Mouse (Mus musculus) lung, postnatal 25 days (tissue): ENCODE data around the gene Blnk.

Experiments
- DNase-seq: peaks from one replicate; pipeline ENCODE4 v3.0.0; 2022; ENCODE audit warnings: low spot score

Blnk gene

GRCm38 (mm10) chr19:40999569-40999968 lies 5.2 kb upstream of the Blnk start:
- DNase-seq = no peak

GRCm38 (mm10) chr19:40998469-40999170 lies 4.3 kb upstream of the Blnk start:
- peak; percentile 58 for DNase-seq

- DNase-seq = no peak
Measured at GRCm38 (mm10) chr19:40996722-40997121, 2.4 kb upstream of the Blnk start.

- DNase-seq = no peak
Measured at GRCm38 (mm10) chr19:40995449-40996401, 1.4 kb upstream of the Blnk start.

GRCm38 (mm10) chr19:40994911-40995310 lies 576 bp upstream of the Blnk start:
- DNase-seq = no peak

- DNase-seq = no peak
Measured at GRCm38 (mm10) chr19:40993356-40993755, 979 bp downstream of the Blnk start.

- no peak for DNase-seq
Measured at GRCm38 (mm10) chr19:40992517-40993044, 1.8 kb downstream of the Blnk start.

GRCm38 (mm10) chr19:40992096-40992495 lies 2.2 kb downstream of the Blnk start:
- DNase-seq = no peak

GRCm38 (mm10) chr19:40991626-40992025 lies 2.7 kb downstream of the Blnk start:
- DNase-seq = no peak

- no peak for DNase-seq
Measured at GRCm38 (mm10) chr19:40990781-40991343, 3.5 kb downstream of the Blnk start.

GRCm38 (mm10) chr19:40989961-40990600 lies 4.3 kb downstream of the Blnk start:
- no peak for DNase-seq

GRCm38 (mm10) chr19:40988856-40989255 lies 5.5 kb downstream of the Blnk start:
- DNase-seq = no peak

GRCm38 (mm10) chr19:40984536-40984935 lies 9.8 kb downstream of the Blnk start:
- DNase-seq = no peak

GRCm38 (mm10) chr19:40980671-40981070 lies 13.7 kb downstream of the Blnk start:
- DNase-seq = no peak

- no peak for DNase-seq
Measured at GRCm38 (mm10) chr19:40978026-40978425, 16.3 kb downstream of the Blnk start.

- DNase-seq = no peak
Measured at GRCm38 (mm10) chr19:40976946-40977917, 17.1 kb downstream of the Blnk start.

- no peak for DNase-seq
Measured at GRCm38 (mm10) chr19:40971273-40971914, 22.9 kb downstream of the Blnk start.

- no peak for DNase-seq
Measured at GRCm38 (mm10) chr19:40970775-40971174, 23.6 kb downstream of the Blnk start.

- peak; percentile 14 for DNase-seq
Measured at GRCm38 (mm10) chr19:40970301-40970700, 24.0 kb downstream of the Blnk start.
